Mouse (Mus musculus): ENCODE measurements around the gene Uncx. TPM values are rescaled to one million over a fixed set of nuclear protein-coding genes. Genes with fewer than 3 reads are reported as not detected.

Gene Uncx
- polyA plus RNA-seq, 1 experiment from 2014 or later = 61.1 TPM

- Histone ChIP-seq H3K36me3 (no peaks in the 10 kb centered on the region), H3K27me3 (ENCODE audit: insufficient read depth, poor library complexity, severe bottlenecking) (peaks cover 98% of the 10 kb centered on the region), H3K4me3 (peak overlapping the region; percentile 18), H3K27ac (peak overlapping the region; percentile 50), H3K9me3 (no peaks in the 10 kb centered on the region), H3K4me1 (replicated peaks) (peaks cover 60% of the 10 kb centered on the region)
- WGBS = under 1% methylated on average over 43 of the region's 43 CpGs
- peak; percentile 38 for DNase-seq (ENCODE audit: low spot score)
These were observed 14.5 kb downstream of the Uncx start for GRCm38 (mm10) chr5:139557531-139558467.

DNA sequence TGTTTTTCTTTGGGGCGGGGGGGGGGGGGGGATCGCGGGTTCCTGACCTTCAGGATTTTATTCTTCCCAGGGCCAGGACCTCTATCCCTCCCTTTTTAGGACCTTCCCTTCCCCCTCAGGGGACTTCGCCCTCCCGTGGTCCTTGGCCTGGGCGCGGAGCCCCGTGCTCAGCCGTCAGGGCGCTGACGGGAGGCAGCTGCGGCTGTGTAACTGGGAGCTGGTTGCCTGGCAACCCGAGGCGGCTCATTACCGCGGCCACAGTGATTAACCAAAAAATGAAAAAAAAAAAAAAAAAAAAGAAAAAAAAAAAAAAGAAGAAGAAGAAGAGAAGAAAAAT is 15.1 kb downstream of the Uncx start:
- peak overlapping the region; percentile 50; the same call in 1 of the 2 replicates for H3K27ac ChIP-seq
- peaks cover 60% of the 10 kb centered on the region for H3K4me1 ChIP-seq (replicated peaks)
- WGBS = under 1% methylated on average over 16 of the region's 16 CpGs
- peak; percentile 73 for DNase-seq (ENCODE audit: low spot score)
- H3K4me3 ChIP-seq = peak overlapping the region; percentile 18; the same call in 1 of the 2 replicates
- H3K27me3 ChIP-seq (ENCODE audit: insufficient read depth, poor library complexity, severe bottlenecking) = peaks cover 98% of the 10 kb centered on the region
- no peaks in the 10 kb centered on the region for H3K9me3 ChIP-seq
- H3K36me3 ChIP-seq = no peaks in the 10 kb centered on the region

GRCm38 (mm10) chr5:139558917-139559660 is 15.8 kb downstream of the Uncx start:
- H3K27ac ChIP-seq = peak overlapping the region; percentile 62
- peak; percentile 59 for DNase-seq (ENCODE audit: low spot score)
- 0 out of 2 replicates have a peak overlapping the region, but pooled peaks have one; percentile 9 for H3K4me3 ChIP-seq
- 3% methylated on average over 12 of the region's 12 CpGs for WGBS
- H3K36me3 ChIP-seq = no peaks in the 10 kb centered on the region
- H3K4me1 ChIP-seq (replicated peaks) = peaks cover 56% of the 10 kb centered on the region
- peaks cover 98% of the 10 kb centered on the region for H3K27me3 ChIP-seq (ENCODE audit: insufficient read depth, poor library complexity, severe bottlenecking)
- H3K9me3 ChIP-seq = no peaks in the 10 kb centered on the region

- H3K9me3 ChIP-seq = no peaks in the 10 kb centered on the region
- no peaks in the 10 kb centered on the region for H3K36me3 ChIP-seq
- DNase-seq (ENCODE audit: low spot score) = no peak
- no peak overlapping the region for H3K4me3 ChIP-seq
- WGBS = 39% methylated on average over 7 of the region's 7 CpGs
- H3K27me3 ChIP-seq (ENCODE audit: insufficient read depth, poor library complexity, severe bottlenecking) = peaks cover 98% of the 10 kb centered on the region
- H3K27ac ChIP-seq = no peak overlapping the region; the same call in 1 of the 2 replicates
- peaks cover 57% of the 10 kb centered on the region for H3K4me1 ChIP-seq (replicated peaks)
These were observed 16.5 kb downstream of the Uncx start for GRCm38 (mm10) chr5:139559782-139560181.

- Histone ChIP-seq H3K27me3 (ENCODE audit: insufficient read depth, poor library complexity, severe bottlenecking) (peaks cover 98% of the 10 kb centered on the region), H3K4me1 (replicated peaks) (peaks cover 50% of the 10 kb centered on the region), H3K36me3 (no peaks in the 10 kb centered on the region), H3K27ac (no peak overlapping the region), H3K4me3 (no peak overlapping the region), H3K9me3 (no peaks in the 10 kb centered on the region)
- no peak for DNase-seq (ENCODE audit: low spot score)
- 71% methylated on average over 4 of the region's 4 CpGs for WGBS
These were observed 18.2 kb downstream of the Uncx start for GRCm38 (mm10) chr5:139561363-139562001.

- Histone ChIP-seq H3K4me1 (replicated peaks) (peaks cover 38% of the 10 kb centered on the region), H3K27me3 (ENCODE audit: insufficient read depth, poor library complexity, severe bottlenecking) (peaks cover 99% of the 10 kb centered on the region), H3K9me3 (no peaks in the 10 kb centered on the region), H3K27ac (no peak overlapping the region), H3K36me3 (no peaks in the 10 kb centered on the region), H3K4me3 (no peak overlapping the region)
- no peak for DNase-seq (ENCODE audit: low spot score)
- WGBS = 45% methylated on average over 2 of the region's 2 CpGs
These were observed 21.4 kb downstream of the Uncx start for GRCm38 (mm10) chr5:139564663-139565062.

- DNase-seq (ENCODE audit: low spot score) = no peak
- WGBS = 68% methylated on average over 4 of the region's 4 CpGs
- no peak overlapping the region for H3K27ac ChIP-seq
These were observed 22.2 kb downstream of the Uncx start for GRCm38 (mm10) chr5:139565462-139565861.

GRCm38 (mm10) chr5:139566640-139567399 is 23.5 kb downstream of the Uncx start:
- no peak overlapping the region for H3K4me3 ChIP-seq
- H3K36me3 ChIP-seq = no peaks in the 10 kb centered on the region
- peaks cover 94% of the 10 kb centered on the region for H3K27me3 ChIP-seq (ENCODE audit: insufficient read depth, poor library complexity, severe bottlenecking)
- 71% methylated on average over 6 of the region's 6 CpGs for WGBS
- no peak overlapping the region for H3K27ac ChIP-seq
- DNase-seq (ENCODE audit: low spot score) = no peak
- H3K4me1 ChIP-seq (replicated peaks) = peaks cover 33% of the 10 kb centered on the region
- H3K9me3 ChIP-seq = 0 out of 2 replicates have a peak, but pooled peaks cover 3% of the 10 kb centered on the region

More at GRCm38 (mm10) chr5:139565462-139565861, 22.2 kb downstream of the Uncx start:
- H3K36me3 ChIP-seq = no peaks in the 10 kb centered on the region
- H3K9me3 ChIP-seq = no peaks in the 10 kb centered on the region
- H3K4me1 ChIP-seq (replicated peaks) = peaks cover 33% of the 10 kb centered on the region
- peaks cover 99% of the 10 kb centered on the region for H3K27me3 ChIP-seq (ENCODE audit: insufficient read depth, poor library complexity, severe bottlenecking)
- no peak overlapping the region for H3K4me3 ChIP-seq

DNA sequence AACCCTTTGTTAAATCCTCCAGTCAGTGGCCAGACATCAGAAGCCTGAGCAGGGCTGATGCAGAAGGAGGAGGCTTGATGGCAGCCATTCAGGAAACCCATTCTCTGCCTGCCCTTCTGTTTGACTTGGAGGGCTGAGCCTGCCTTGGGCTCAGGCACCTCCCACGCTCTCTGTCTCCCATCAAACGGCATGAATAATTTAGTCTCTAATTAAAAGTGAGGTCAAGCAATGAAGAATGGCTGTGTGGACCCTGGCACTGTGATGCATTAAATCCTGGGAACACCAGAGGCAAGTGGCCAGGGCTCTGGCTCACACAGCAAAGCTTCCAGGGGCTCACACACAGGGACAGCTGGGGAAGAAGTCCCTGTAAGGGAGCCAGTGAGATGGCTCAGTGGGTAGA is 24.8 kb downstream of the Uncx start:
- no peak for DNase-seq (ENCODE audit: low spot score)
- Histone ChIP-seq H3K36me3 (no peaks in the 10 kb centered on the region), H3K27ac (peak overlapping the region; percentile 64; the same call in 1 of the 2 replicates), H3K27me3 (ENCODE audit: insufficient read depth, poor library complexity, severe bottlenecking) (peaks cover 87% of the 10 kb centered on the region), H3K9me3 (0 out of 2 replicates have a peak, but pooled peaks cover 3% of the 10 kb centered on the region), H3K4me1 (replicated peaks) (peaks cover 43% of the 10 kb centered on the region), H3K4me3 (no peak overlapping the region)
- 46% methylated on average over 2 of the region's 2 CpGs for WGBS

DNA sequence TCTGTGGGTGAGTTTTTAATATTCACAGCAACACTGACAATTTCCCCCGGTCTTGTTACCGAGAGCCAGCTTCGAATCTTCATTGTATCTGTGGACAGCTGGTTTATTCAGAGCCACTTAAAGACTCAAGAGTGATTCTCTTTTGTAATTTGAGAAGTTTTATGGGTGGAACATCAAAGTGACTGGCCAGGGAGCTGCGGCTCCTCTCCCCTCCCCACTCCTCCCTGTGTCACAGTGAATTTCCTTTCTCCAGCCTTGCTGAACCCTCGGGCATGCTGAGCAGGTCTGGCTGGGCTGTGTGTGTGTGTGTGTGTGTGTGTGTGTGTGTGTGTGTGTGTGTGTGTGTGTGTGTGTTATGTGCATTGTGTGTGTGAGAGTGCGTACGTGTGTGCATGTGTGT is 29.2 kb downstream of the Uncx start:
- H3K27ac ChIP-seq = 0 out of 2 replicates have a peak overlapping the region, but pooled peaks have one; percentile 31

GRCm38 (mm10) chr5:139573606-139574311 is 30.5 kb downstream of the Uncx start:
- Histone ChIP-seq H3K4me1 (replicated peaks) (peaks cover 10% of the 10 kb centered on the region), H3K27me3 (ENCODE audit: insufficient read depth, poor library complexity, severe bottlenecking) (peaks cover 53% of the 10 kb centered on the region), H3K9me3 (peaks cover 16% of the 10 kb centered on the region; the same call in 1 of the 2 replicates), H3K36me3 (no peaks in the 10 kb centered on the region), H3K4me3 (no peak overlapping the region), H3K27ac (no peak overlapping the region)
- DNase-seq (ENCODE audit: low spot score) = no peak
- 79% methylated on average over 7 of the region's 7 CpGs for WGBS

More for the DNA sequence above, 29.2 kb downstream of the Uncx start:
- H3K4me3 ChIP-seq = no peak overlapping the region
- H3K4me1 ChIP-seq (replicated peaks) = peaks cover 20% of the 10 kb centered on the region
- peaks cover 57% of the 10 kb centered on the region for H3K27me3 ChIP-seq (ENCODE audit: insufficient read depth, poor library complexity, severe bottlenecking)
- H3K36me3 ChIP-seq = no peaks in the 10 kb centered on the region
- peaks cover 16% of the 10 kb centered on the region; the same call in 1 of the 2 replicates for H3K9me3 ChIP-seq
- no peak for DNase-seq (ENCODE audit: low spot score)
- WGBS = 24% methylated on average over 7 of the region's 7 CpGs
